Mouse (Mus musculus) liver, embryonic 14.5 days (tissue): ENCODE results near the gene Plbd1. TPM values are rescaled to one million over a fixed set of nuclear protein-coding genes. Genes with fewer than 3 reads are reported as not detected.
A peak's percentile ranks its signal among the peaks of the same experiment; 100 is the strongest.

Source experiments
- ATAC-seq: fragments of 200-750 bp; cut with Nextera tagmentation; 2 replicates; pipeline ENCODE4 v1.8.0; 2017; ENCODE audit warnings: moderate number of reproducible peaks, mild to moderate bottlenecking, moderate library complexity; ENCODE audit not compliant: insufficient read depth
- DNase-seq, 3 experiments: peaks; one replicate each; pipeline ENCODE4 v3.0.0-alpha.2; 2012 to 2013; ENCODE audit warnings: low read depth in 3 of 3, low spot score in 3 of 3
- H3K27ac ChIP-seq: fragments of 300-500 bp; sonication (generic); 2 replicates; pipeline ENCODE4 v1.5.1; 2014; ENCODE audit warnings: moderate library complexity, mild to moderate bottlenecking, control low read depth, inconsistent platforms
- H3K27me3 ChIP-seq: fragments of 300-500 bp; sonication (generic); 2 replicates; pipeline ENCODE4 v1.6.1; 2014; ENCODE audit warnings: mild to moderate bottlenecking, low read length, moderate library complexity; ENCODE audit not compliant: control insufficient read depth, insufficient read depth
- H3K36me3 ChIP-seq: fragments of 300-500 bp; sonication (generic); replicated peaks from 2 replicates; pipeline ENCODE4 v1.6.1; 2014; ENCODE audit warnings: low read depth; ENCODE audit not compliant: control insufficient read depth, insufficient read depth
- H3K4me1 ChIP-seq, 2 experiments: fragments of 200-500 bp in 1 of 2; fragments of 300-500 bp in 1 of 2; sonication (generic) in 1 of 2; replicated peaks; 2 replicates each; pipeline ENCODE4 v1.6.1; 2012 to 2014; ENCODE audit warnings: antibody characterized with exemption in 1 of 2, inconsistent platforms in 1 of 2, low read length in 1 of 2; ENCODE audit not compliant: control insufficient read depth in 2 of 2, insufficient read depth in 2 of 2
- H3K4me2 ChIP-seq: fragments of 300-500 bp; sonication (generic); 2 replicates; pipeline ENCODE4 v1.6.1; 2014; ENCODE audit warnings: low read depth, mild to moderate bottlenecking, control low read depth, moderate library complexity
- H3K4me3 ChIP-seq, 2 experiments: fragments of 200-500 bp in 1 of 2; fragments of 300-500 bp in 1 of 2; sonication (generic) in 1 of 2; 2 replicates each; pipeline ENCODE4 v1.5.1; 2012 to 2014; ENCODE audit warnings: low read depth in 2 of 2, low read length in 2 of 2, mild to moderate bottlenecking in 2 of 2, control low read depth in 1 of 2, inconsistent platforms in 1 of 2, moderate library complexity in 1 of 2; ENCODE audit not compliant: insufficient read depth in 1 of 2
- H3K9ac ChIP-seq: fragments of 300-500 bp; sonication (generic); replicated peaks from 2 replicates; pipeline ENCODE4 v1.6.1; 2014; ENCODE audit warnings: mild to moderate bottlenecking, control low read depth, moderate library complexity
- H3K9me3 ChIP-seq: fragments of 300-500 bp; sonication (generic); 2 replicates; pipeline ENCODE4 v1.6.1; 2016; ENCODE audit warnings: low read length, mixed read lengths; ENCODE audit not compliant: control insufficient read depth
- CTCF ChIP-seq: IDR thresholded peaks from 2 replicates; pipeline ENCODE4 v1.5.1; 2016; ENCODE audit warnings: antibody characterized with exemption, low read depth, control low read depth
- EP300 ChIP-seq: IDR thresholded peaks from 2 replicates; pipeline ENCODE4 v1.6.1; 2016; ENCODE audit warnings: antibody characterized with exemption, low read depth
- WGBS: fragments of 180-500 bp; shearing (Covaris S2); extraction: QIAGEN DNeasy Blood & Tissue Kit; methylation state at CpG from one replicate; pipeline ENCODE4 v1.1.7; 2014; ENCODE audit not compliant: insufficient replicate concordance; 5-methylcytosine and 5-hydroxymethylcytosine counted together
- polyA plus RNA-seq, 2 experiments: library from polyadenylated mRNA; depleted of rRNA in 1 of 2; stranded (reverse) in 1 of 2; unstranded in 1 of 2; fragments of >200 nt; fragmentation: Nextera tagmentation in 1 of 2; extraction: Ambion mirVana in 1 of 2; gene quantifications; 2 replicates each; pipeline versions ENCODE4 v1.2.1 to v1.2.3; 2012 to 2014

Plbd1 gene
- polyA plus RNA-seq (2012; rRNA removed) (2.5 and 3.9 TPM in 2 replicates), polyA plus RNA-seq (2014; fragmentation: Nextera tagmentation; extraction: Ambion mirVana) (5.9 and 7.6 TPM in 2 replicates)

GRCm38 (mm10) chr6:136661706-136662016, at the start of gene Plbd1:
Gene Plbd1, minus strand, starts transcription at chr6:136661928.
- H3K4me1 ChIP-seq: no peaks in the 10 kb centered on the region
- ATAC-seq (no peak), DNase-seq (no peak)
- no peak within 1 kb of the TSS for H3K9ac ChIP-seq
- TF ChIP-seq CTCF (no peak), EP300 (no peak)
- WGBS: under 1% methylated on average over 19 of the region's 19 CpGs
- no peak within 1 kb of the TSS for H3K27ac ChIP-seq
- H3K27me3 ChIP-seq: peaks cover 17% of the 10 kb centered on the region
- H3K4me3 ChIP-seq: peak within 1 kb of the TSS in 1 of 2 experiments; percentile 32; a peak in 2 of 4 replicates
- H3K36me3 ChIP-seq: no peaks in the 10 kb centered on the region
- H3K9me3 ChIP-seq: no peaks in the 10 kb centered on the region
- peak within 1 kb of the TSS; percentile 49 for H3K4me2 ChIP-seq

GRCm38 (mm10) chr6:136710408-136710807, 48.7 kb upstream of the Plbd1 start:
- Histone ChIP-seq H3K4me2 (no peak overlapping the region), H3K4me1 (no peaks in the 10 kb centered on the region), H3K36me3 (no peaks in the 10 kb centered on the region), H3K27me3 (no peaks in the 10 kb centered on the region), H3K27ac (no peak overlapping the region), H3K9me3 (no peaks in the 10 kb centered on the region), H3K9ac (no peak overlapping the region), H3K4me3 (no peak overlapping the region)
- no peak for TF ChIP-seq CTCF
- no peak for TF ChIP-seq EP300
- no peak for ATAC-seq
- DNase-seq: no peak
- WGBS: 64% methylated on average over 5 of the region's 5 CpGs

- H3K4me2 ChIP-seq: no peak overlapping the region
- H3K4me3 ChIP-seq: no peak overlapping the region
- no peaks in the 10 kb centered on the region for H3K27me3 ChIP-seq
- H3K9me3 ChIP-seq: no peaks in the 10 kb centered on the region
- DNase-seq (no peak), ATAC-seq (no peak)
- H3K9ac ChIP-seq: no peak overlapping the region
- TF ChIP-seq EP300 (no peak), CTCF (no peak)
- WGBS: 72% methylated on average over 6 of the region's 6 CpGs
- H3K27ac ChIP-seq: no peak overlapping the region
- no peaks in the 10 kb centered on the region for H3K36me3 ChIP-seq
- no peaks in the 10 kb centered on the region for H3K4me1 ChIP-seq
These were observed 46.9 kb upstream of the Plbd1 start for GRCm38 (mm10) chr6:136708597-136708996.

GRCm38 (mm10) chr6:136701878-136702277, 40.1 kb upstream of the Plbd1 start:
- H3K9me3 ChIP-seq: no peaks in the 10 kb centered on the region
- no peak overlapping the region for H3K27ac ChIP-seq
- no peak overlapping the region for H3K9ac ChIP-seq
- no peak overlapping the region for H3K4me3 ChIP-seq
- no peaks in the 10 kb centered on the region for H3K27me3 ChIP-seq
- H3K4me2 ChIP-seq: no peak overlapping the region
- H3K36me3 ChIP-seq: no peaks in the 10 kb centered on the region
- ATAC-seq: no peak
- no peaks in the 10 kb centered on the region for H3K4me1 ChIP-seq
- 69% methylated on average over 3 of the region's 3 CpGs for WGBS
- no peak for DNase-seq
- no peak for TF ChIP-seq CTCF
- TF ChIP-seq EP300: no peak

GRCm38 (mm10) chr6:136701185-136701584, 39.5 kb upstream of the Plbd1 start:
- no peak for TF ChIP-seq EP300
- no peak for TF ChIP-seq CTCF
- H3K27me3 ChIP-seq: no peaks in the 10 kb centered on the region
- WGBS: 62% methylated on average over 5 of the region's 5 CpGs
- no peaks in the 10 kb centered on the region for H3K36me3 ChIP-seq
- ATAC-seq (no peak), DNase-seq (no peak)
- no peaks in the 10 kb centered on the region for H3K4me1 ChIP-seq
- H3K9me3 ChIP-seq: no peaks in the 10 kb centered on the region
- no peak overlapping the region for H3K9ac ChIP-seq
- H3K4me3 ChIP-seq: no peak overlapping the region
- no peak overlapping the region for H3K27ac ChIP-seq
- H3K4me2 ChIP-seq: no peak overlapping the region
